10 mouse cellular contexts compared by ENCODE assay signal in the genomic region with DNA sequence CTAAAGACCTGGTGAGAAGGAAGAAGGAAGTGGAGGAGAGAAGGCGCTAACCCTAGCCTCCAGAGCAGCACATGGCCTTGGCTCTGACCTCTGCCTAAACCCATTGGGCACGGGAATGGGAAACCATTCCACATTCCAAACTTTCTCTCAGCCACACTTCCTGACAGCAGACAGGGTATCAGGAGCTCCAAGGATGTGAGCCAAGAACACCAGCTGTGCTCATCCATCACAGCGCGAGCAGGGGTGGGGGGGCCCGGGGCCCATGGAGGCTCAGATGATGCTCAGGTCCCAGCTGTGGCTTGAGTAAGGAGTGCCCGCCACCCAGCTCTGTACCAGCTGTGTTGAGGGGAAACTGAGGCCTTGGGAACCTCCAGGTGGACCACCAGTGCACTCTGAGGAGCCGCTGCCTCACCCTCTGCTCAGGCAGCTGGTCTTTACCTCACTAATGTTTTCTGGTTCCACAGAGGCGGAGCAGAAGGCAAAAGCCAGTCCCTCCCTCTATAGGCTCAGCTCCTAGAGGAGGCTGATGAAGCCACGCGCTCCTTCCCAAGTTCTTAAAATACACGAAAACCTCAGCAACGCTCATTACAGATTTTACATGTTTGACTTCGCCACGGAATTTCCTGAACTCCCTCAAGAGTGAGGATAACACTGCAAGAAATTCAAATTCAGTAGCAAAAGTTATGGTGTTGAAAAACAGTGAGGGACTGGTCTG. TPM values are rescaled to one million over a fixed set of nuclear protein-coding genes. Genes with fewer than 3 reads are reported as not detected.
DNase-seq lines count a peak whose midpoint lies in the region; TF ChIP-seq lines count a peak whose summit lies in the region.
"Had no signal": no experiment of that assay in that cellular context is flagged by ENCODE, and none has a peak within 500 bp of the region (broad histone marks: within the 10 kb centered on the region; RNA-seq: fewer than 3 reads in every experiment).

No protein-coding gene starts in this region.

- H3K36me3 ChIP-seq in kidney, adult 2 months (ENCODE audit: control insufficient read depth, insufficient read depth, low read length), result no peaks in the 10 kb centered on the region

- peak; percentile 36 for DNase-seq in kidney, adult 2 months
- DNase-seq in kidney, adult 8-10 months, result no peak
- peak; percentile 3 for DNase-seq in brain, embryonic 14.5 days (ENCODE audit: low read depth)
- DNase-seq in gastrocnemius, postnatal 36 days, result peak; percentile 32 to 48
- DNase-seq in lung, postnatal 36 days, result peak; percentile 49
- DNase-seq in ovary, adult 18-20 months (ENCODE audit: low spot score), result no peak
- DNase-seq in layer of hippocampus, postnatal 14 days (ENCODE audit: low spot score in 2 of 2), result no peak
- DNase-seq: adrenal gland, postnatal 25 days had no signal

- no peak overlapping the region for H3K27ac ChIP-seq in kidney, adult 2 months (ENCODE audit: insufficient read depth, low read depth, low read length)

- 73% methylated on average over 14 of the region's 14 CpGs for WGBS in kidney, adult 2 months

- no peak for TF ChIP-seq POLR2A in kidney, adult 2 months (IDR thresholded peaks at IDR 0.05; ENCODE audit: low read depth, low read length)
- TF ChIP-seq POLR2A in brain, embryonic 14.5 days (IDR thresholded peaks at IDR 0.05; ENCODE audit: borderline replicate concordance, extremely low read depth, insufficient read depth, insufficient read length, poor library complexity, severe bottlenecking), result no peak

- H3K4me1 ChIP-seq in kidney, adult 2 months (ENCODE audit: control insufficient read depth, insufficient read depth, low read length), result peaks cover 8% of the 10 kb centered on the region; the same call in 1 of the 2 replicates

- H3K27me3 ChIP-seq in kidney, adult 2 months (replicated peaks; ENCODE audit: control insufficient read depth, insufficient read depth, low read length), result no peaks in the 10 kb centered on the region

- no peak overlapping the region for H3K4me3 ChIP-seq in kidney, adult 2 months (ENCODE audit: insufficient read depth, low read depth, low read length)

- no peak for TF ChIP-seq CTCF in kidney, adult 2 months (conservative IDR thresholded peaks at IDR 0.05; ENCODE audit: insufficient read depth, insufficient read length, low read depth, low read length)
- no peak for TF ChIP-seq CTCF in brain, embryonic 14.5 days (IDR thresholded peaks at IDR 0.05; ENCODE audit: borderline replicate concordance, extremely low read depth, insufficient read depth, insufficient read length)

- intact Hi-C loops in gastrocnemius, postnatal 36 days (cut with DNase I), result no loop called here

RNA-seq across cellular contexts. Expression of a gene that starts 23.3 kb away (rescaled TPM):
- 24.5 and 25.9 TPM in 2 replicates for polyA plus RNA-seq in kidney, adult 2 months (2012; rRNA removed)
- 51.0 and 78.6 TPM in 2 replicates for polyA plus RNA-seq in brain, embryonic 14.5 days (2012; rRNA removed)
- 10 to 100 TPM; 33.7 to 35.3 TPM for total RNA-seq in gastrocnemius, postnatal 36 days (2021)
- total RNA-seq in layer of hippocampus, postnatal 14 days (2021), result 10 to 100 TPM; 30.3 to 38.0 TPM

RNA-seq across cellular contexts. Expression of a gene that starts 27.1 kb away (rescaled TPM):
- 19.4 and 20.6 TPM in 2 replicates for polyA plus RNA-seq in kidney, adult 2 months (2012; rRNA removed)
- polyA plus RNA-seq in brain, embryonic 14.5 days (2012; rRNA removed), result 8.0 and 12.2 TPM in 2 replicates
- 10 to 100 TPM; 14.6 to 18.7 TPM for total RNA-seq in gastrocnemius, postnatal 36 days (2021)
- 1 to 10 TPM; 3.2 to 5.4 TPM for total RNA-seq in layer of hippocampus, postnatal 14 days (2021)

RNA-seq across cellular contexts. Expression of a gene that starts 46.5 kb away (rescaled TPM):
- polyA plus RNA-seq in kidney, adult 2 months (2012; rRNA removed), result not detected in 2 replicates
- not detected in 2 replicates for polyA plus RNA-seq in brain, embryonic 14.5 days (2012; rRNA removed)
- not detected for total RNA-seq in gastrocnemius, postnatal 36 days (2021)
- total RNA-seq in layer of hippocampus, postnatal 14 days (2021), result not detected
- total RNA-seq: adrenal gland, postnatal 25 days; common myeloid progenitor, adult 5-6 weeks; megakaryocyte, adult 5-6 weeks had no signal

RNA-seq across cellular contexts. Expression of a gene that starts 58.9 kb away (rescaled TPM):
- 14.6 and 20.8 TPM in 2 replicates for polyA plus RNA-seq in kidney, adult 2 months (2012; rRNA removed)
- 138 and 171 TPM in 2 replicates for polyA plus RNA-seq in brain, embryonic 14.5 days (2012; rRNA removed)
- total RNA-seq in gastrocnemius, postnatal 36 days (2021), result 1 to 10 TPM; 1.9 to 2.5 TPM
- total RNA-seq in layer of hippocampus, postnatal 14 days (2021), result 10 to 100 TPM; 73.0 to 73.5 TPM

Comparison
In these comparisons a context has a peak if more than half of its experiments do, and no peak if none do; other contexts are left out.
1. DNase-seq: peak in kidney, adult 2 months (single experiment), brain, embryonic 14.5 days (single experiment), gastrocnemius, postnatal 36 days (2 of 2) and lung, postnatal 36 days (single experiment); none in kidney, adult 8-10 months (0 of 2), ovary, adult 18-20 months (single experiment) and layer of hippocampus, postnatal 14 days (0 of 2).